Mouse (Mus musculus) liver, embryonic 15.5 days (tissue): Measurements from ENCODE around the gene Emilin1. TPM values are rescaled to one million over a fixed set of nuclear protein-coding genes. Genes with fewer than 3 reads are reported as not detected.

Source experiments
- ATAC-seq: fragments of 200-750 bp; cut with Nextera tagmentation; 2 replicates; pipeline ENCODE4 v1.8.0; 2017; ENCODE audit warnings: moderate number of reproducible peaks, mild to moderate bottlenecking, moderate library complexity; ENCODE audit not compliant: insufficient read depth
- H3K27ac ChIP-seq: fragments of 300-500 bp; sonication (generic); replicated peaks from 2 replicates; pipeline ENCODE4 v1.5.1; 2015; ENCODE audit warnings: mild to moderate bottlenecking, inconsistent platforms
- H3K27me3 ChIP-seq: fragments of 300-500 bp; sonication (generic); 2 replicates; pipeline ENCODE4 v1.6.1; 2015; ENCODE audit warnings: mild to moderate bottlenecking, inconsistent platforms
- H3K36me3 ChIP-seq: fragments of 300-500 bp; sonication (generic); replicated peaks from 2 replicates; pipeline ENCODE4 v1.6.1; 2015; ENCODE audit warnings: moderate library complexity, mild to moderate bottlenecking, inconsistent platforms
- H3K4me1 ChIP-seq: fragments of 300-500 bp; sonication (generic); replicated peaks from 2 replicates; pipeline ENCODE4 v1.6.1; 2015; ENCODE audit warnings: inconsistent platforms
- H3K4me2 ChIP-seq: fragments of 300-500 bp; sonication (generic); 2 replicates; pipeline ENCODE4 v1.6.1; 2015; ENCODE audit warnings: moderate library complexity, mild to moderate bottlenecking, inconsistent platforms
- H3K4me3 ChIP-seq: fragments of 300-500 bp; sonication (generic); replicated peaks from 2 replicates; pipeline ENCODE4 v1.5.1; 2015; ENCODE audit warnings: mild to moderate bottlenecking, inconsistent platforms
- H3K9ac ChIP-seq: fragments of 300-500 bp; sonication (generic); 2 replicates; pipeline ENCODE4 v1.6.1; 2015; ENCODE audit warnings: moderate library complexity, mild to moderate bottlenecking, inconsistent platforms
- H3K9me3 ChIP-seq: fragments of 300-500 bp; sonication (generic); replicated peaks from 2 replicates; pipeline ENCODE4 v1.6.1; 2016; ENCODE audit warnings: inconsistent platforms
- WGBS: fragments of 180-500 bp; shearing (Covaris S2); methylation state at CpG from one replicate; pipeline ENCODE4 v1.1.7; 2015; ENCODE audit warnings: mixed read lengths; ENCODE audit not compliant: insufficient replicate concordance; 5-methylcytosine and 5-hydroxymethylcytosine counted together
- polyA plus RNA-seq: library from polyadenylated mRNA; unstranded; fragments of >200 nt; fragmentation: Nextera tagmentation; extraction: Ambion mirVana; gene quantifications from 2 replicates; pipeline ENCODE4 v1.2.1, GENCODE M21; 2015

Gene Emilin1
- 37.6 and 46.8 TPM in 2 replicates for polyA plus RNA-seq

DNA sequence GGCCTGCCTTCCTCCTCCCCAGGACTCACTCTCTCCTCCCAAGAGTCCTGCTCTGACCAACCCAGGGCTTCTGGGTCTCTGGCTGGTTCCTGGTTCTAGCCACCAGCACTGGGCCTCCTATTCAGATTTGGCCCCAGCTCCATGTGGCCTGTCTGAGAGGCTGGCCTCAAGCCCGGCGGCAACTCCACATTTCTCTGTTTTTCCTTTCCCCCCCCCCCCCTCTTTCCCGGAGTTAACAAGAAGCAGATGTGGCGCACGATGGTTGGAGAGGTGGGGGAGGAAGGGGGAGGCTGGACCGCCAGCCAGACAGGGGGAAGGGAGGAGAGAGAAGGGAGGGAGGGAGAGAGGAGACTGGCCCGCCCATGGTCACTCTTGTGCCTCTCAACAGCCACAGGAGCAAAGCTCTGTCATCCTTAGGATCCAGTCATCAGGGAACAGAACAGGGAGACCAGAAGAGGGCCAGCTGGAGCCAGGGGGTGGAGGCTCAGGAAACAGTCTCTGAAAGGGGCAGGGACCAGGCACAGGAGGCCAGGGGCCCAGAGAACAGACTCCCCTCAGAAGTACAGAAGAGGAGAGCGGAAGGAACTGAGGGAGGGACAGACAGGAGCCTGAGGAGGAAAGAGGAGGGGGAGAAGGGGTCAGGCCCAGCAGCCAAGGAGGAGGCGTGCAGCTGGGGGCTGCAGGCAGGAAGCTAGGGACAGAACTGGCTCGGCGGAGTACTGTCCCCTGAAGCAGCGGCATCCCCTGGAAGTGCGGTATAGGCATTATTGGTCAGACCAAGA lies at the start of gene Emilin1:
TSS of gene Emilin1 (plus strand) at position 343 of the 782 bp plus-strand sequence.
- peak within 1 kb of the TSS; percentile 65 for H3K4me2 ChIP-seq
- peak within 1 kb of the TSS; percentile 77 for H3K27ac ChIP-seq
- 25% methylated on average over 13 of the region's 13 CpGs for WGBS
- peak within 1 kb of the TSS; percentile 45 for H3K4me3 ChIP-seq
- H3K4me1 ChIP-seq = peaks cover 90% of the 10 kb centered on the region
- H3K9me3 ChIP-seq = no peaks in the 10 kb centered on the region
- peak; percentile 41 for ATAC-seq
- H3K27me3 ChIP-seq = no peaks in the 10 kb centered on the region
- H3K36me3 ChIP-seq = peaks cover 15% of the 10 kb centered on the region
- peak within 1 kb of the TSS; percentile 31 for H3K9ac ChIP-seq

DNA sequence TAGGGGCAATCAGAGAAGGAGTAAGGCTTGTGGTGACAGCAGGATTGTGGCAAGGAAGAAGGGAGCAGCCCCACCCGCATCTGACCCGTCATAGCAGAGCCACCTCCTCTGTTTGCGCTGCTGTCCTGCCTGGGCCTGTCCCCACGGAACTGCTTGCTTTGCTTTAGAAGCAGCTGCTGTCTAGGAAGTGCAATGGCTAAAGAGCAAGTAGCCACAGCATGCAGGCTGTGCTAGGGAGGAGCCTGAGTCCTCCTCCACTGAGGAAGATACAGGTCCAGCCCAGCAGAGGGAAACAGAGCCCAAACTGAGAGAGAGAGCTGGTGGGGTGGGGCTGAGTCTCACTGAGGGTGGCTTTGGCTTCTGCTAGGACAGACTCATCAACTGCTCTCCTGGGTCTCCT lies 49.4 kb upstream of the Emilin1 start:
- Histone ChIP-seq H3K27me3 (no peaks in the 10 kb centered on the region), H3K9ac (no peak overlapping the region), H3K36me3 (no peaks in the 10 kb centered on the region), H3K4me3 (no peak overlapping the region), H3K4me2 (no peak overlapping the region), H3K4me1 (peaks cover under 1% of the 10 kb centered on the region), H3K9me3 (no peaks in the 10 kb centered on the region), H3K27ac (no peak overlapping the region)
- WGBS = 35% methylated on average over 4 of the region's 4 CpGs
- 0 out of 2 replicates have a peak, but pooled peaks have one; percentile 26 for ATAC-seq

DNA sequence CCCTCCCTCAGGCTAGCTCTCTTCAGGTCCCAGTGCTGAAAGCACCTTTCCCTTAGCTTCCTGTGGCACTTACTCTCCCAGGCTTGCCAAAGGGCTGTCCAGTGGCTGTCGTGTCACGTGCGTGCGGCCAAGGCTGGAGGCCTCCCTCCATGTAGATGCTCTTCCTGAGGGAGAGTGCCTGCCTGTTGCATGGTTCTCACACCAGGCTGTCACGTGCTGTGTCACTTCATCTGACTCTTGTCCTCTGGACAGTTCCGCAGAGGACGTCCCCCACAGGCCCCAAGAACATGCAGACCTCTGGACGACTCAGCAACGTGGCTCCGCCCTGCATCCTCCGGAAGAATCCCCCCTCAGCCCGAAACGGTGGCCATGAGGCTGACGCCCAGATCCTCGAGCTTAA lies 48.9 kb upstream of the Emilin1 start:
- no peak for ATAC-seq
- Histone ChIP-seq H3K4me1 (peaks cover 5% of the 10 kb centered on the region), H3K36me3 (no peaks in the 10 kb centered on the region), H3K9ac (no peak overlapping the region), H3K9me3 (no peaks in the 10 kb centered on the region), H3K27me3 (no peaks in the 10 kb centered on the region), H3K27ac (no peak overlapping the region), H3K4me2 (no peak overlapping the region), H3K4me3 (no peak overlapping the region)
- WGBS = 37% methylated on average over 15 of the region's 15 CpGs

DNA sequence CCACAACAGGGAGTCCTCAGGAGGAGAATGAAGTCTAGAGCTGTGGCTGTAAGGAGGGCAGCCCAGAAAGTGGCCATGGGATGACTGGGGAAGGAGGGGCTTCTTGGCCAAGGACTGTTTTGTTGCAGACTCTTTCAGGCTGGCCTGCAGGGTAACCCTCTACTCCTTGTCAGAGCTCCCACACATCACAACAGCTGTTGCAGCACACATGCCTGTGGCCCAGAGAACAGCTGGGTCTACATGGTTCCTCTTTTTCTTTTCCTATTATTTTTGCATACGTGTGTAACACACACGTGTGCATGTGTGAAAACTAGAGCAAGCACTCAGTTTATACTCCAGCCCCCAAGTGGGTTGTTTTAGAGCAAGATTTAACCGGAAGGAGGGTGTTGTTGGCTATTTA lies 46.3 kb upstream of the Emilin1 start:
- H3K27ac ChIP-seq = no peak overlapping the region
- WGBS = 36% methylated on average over 3 of the region's 3 CpGs
- H3K36me3 ChIP-seq = peaks cover 9% of the 10 kb centered on the region

DNA sequence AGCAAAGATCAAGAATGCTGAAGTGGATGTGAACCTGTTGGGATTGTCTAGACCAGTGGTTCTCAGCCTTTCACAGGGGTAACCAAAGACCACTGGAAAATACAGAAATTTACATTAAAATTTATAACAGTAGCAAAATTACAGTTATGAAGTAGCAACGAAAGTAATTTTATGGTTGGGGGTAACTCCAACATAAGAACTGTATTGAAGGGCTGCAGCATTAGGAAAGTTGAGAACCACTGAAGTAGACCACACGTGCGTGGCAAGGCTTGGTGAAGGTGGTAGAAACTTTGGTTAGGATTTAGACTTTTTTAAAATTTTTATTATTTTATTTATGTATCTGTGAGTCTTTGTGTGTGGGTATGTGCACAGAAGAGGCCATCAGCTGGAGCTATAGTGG lies 45.5 kb upstream of the Emilin1 start, which contains the start of gene Tmem214:
TSS of gene Tmem214 (plus strand) at position 301 of the 400 bp plus-strand sequence.
- Histone ChIP-seq H3K36me3 (peaks cover 18% of the 10 kb centered on the region), H3K9ac (no peak within 1 kb of the TSS), H3K4me2 (peak within 1 kb of the TSS; percentile 77), H3K27me3 (no peaks in the 10 kb centered on the region), H3K9me3 (no peaks in the 10 kb centered on the region), H3K4me1 (peaks cover 24% of the 10 kb centered on the region), H3K27ac (no peak within 1 kb of the TSS), H3K4me3 (no peak within 1 kb of the TSS; the same call in 1 of the 2 replicates)
- no peak for ATAC-seq
- WGBS = 77% methylated on average over 3 of the region's 3 CpGs

More for the DNA sequence above, 46.3 kb upstream of the Emilin1 start:
- no peak overlapping the region for H3K4me2 ChIP-seq
- H3K27me3 ChIP-seq = no peaks in the 10 kb centered on the region
- H3K9ac ChIP-seq = no peak overlapping the region
- no peak overlapping the region for H3K4me3 ChIP-seq
- H3K9me3 ChIP-seq = no peaks in the 10 kb centered on the region
- no peak for ATAC-seq
- peaks cover 24% of the 10 kb centered on the region for H3K4me1 ChIP-seq

DNA sequence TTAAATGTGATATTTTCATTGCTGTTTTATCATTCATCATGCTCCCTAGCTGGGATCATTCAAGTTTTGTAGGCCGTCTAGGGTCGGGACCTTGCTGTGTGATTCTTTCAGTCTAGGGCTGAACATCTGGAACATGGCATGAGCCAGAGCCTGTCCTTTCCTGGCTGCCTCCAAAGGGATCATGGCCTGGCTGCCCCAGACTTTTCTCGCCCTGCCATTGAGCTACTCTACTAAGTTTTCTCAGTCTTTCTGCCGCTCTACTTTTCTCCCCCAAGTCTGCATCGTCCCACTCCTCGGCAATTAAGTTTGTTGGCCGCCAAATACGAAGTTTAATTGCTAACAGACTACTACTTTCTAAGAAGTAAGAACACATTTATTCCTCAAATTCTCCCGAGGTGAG lies 44.2 kb upstream of the Emilin1 start:
- no peaks in the 10 kb centered on the region for H3K9me3 ChIP-seq
- H3K4me3 ChIP-seq = peak overlapping the region; percentile 92
- H3K27me3 ChIP-seq = no peaks in the 10 kb centered on the region
- H3K4me2 ChIP-seq = peak overlapping the region; percentile 77
- no peak overlapping the region; the same call in 1 of the 2 replicates for H3K27ac ChIP-seq
- H3K36me3 ChIP-seq = peaks cover 31% of the 10 kb centered on the region
- no peak for ATAC-seq
- WGBS = 23% methylated on average over 9 of the region's 9 CpGs
- H3K4me1 ChIP-seq = peaks cover 24% of the 10 kb centered on the region
- peak overlapping the region; percentile 94 for H3K9ac ChIP-seq

DNA sequence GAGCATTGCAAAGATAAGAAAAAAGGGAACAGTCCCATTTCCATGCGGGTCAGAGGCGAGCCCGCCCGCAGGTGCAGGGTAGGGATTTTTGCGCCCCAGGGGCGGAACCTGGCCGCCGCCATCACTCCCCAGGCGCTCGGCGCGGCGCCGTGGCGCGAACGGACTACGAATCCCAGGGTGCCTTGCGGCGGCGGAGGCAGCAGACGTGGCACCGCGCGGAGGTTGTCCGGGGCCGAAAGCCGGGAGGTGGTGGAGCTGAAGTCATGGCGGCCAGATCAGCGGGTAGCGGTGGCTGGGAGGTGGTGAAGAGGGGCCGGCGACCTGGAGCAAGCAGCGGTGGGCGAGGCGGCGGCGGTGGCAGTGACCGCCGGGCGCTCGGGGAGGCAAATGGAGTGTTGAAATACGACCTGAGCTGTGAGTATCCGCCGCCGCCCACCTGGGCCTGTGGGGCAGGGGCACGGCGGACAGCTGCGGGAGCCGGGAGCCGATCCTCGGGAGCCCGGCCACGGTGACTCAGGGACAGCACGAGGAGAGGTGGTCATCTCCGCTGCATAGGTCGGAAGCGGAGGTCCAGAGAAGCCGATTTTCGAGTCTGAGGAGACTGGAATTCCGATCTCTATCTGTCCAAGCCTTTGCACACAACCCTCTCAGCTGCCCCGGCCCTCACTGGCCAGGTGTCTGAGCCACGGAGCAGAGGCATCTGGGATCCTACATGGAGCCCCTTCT lies 43.6 kb upstream of the Emilin1 start:
- no peaks in the 10 kb centered on the region for H3K27me3 ChIP-seq
- H3K4me1 ChIP-seq = peaks cover 24% of the 10 kb centered on the region
- under 1% methylated on average over 63 of the region's 63 CpGs for WGBS
- peak; percentile 94 for ATAC-seq
- H3K36me3 ChIP-seq = peaks cover 36% of the 10 kb centered on the region
- peak overlapping the region; percentile 72 for H3K27ac ChIP-seq
- H3K9me3 ChIP-seq = no peaks in the 10 kb centered on the region
- peak overlapping the region; percentile 92 for H3K4me3 ChIP-seq
- peak overlapping the region; percentile 77 for H3K4me2 ChIP-seq
- peak overlapping the region; percentile 94 for H3K9ac ChIP-seq

DNA sequence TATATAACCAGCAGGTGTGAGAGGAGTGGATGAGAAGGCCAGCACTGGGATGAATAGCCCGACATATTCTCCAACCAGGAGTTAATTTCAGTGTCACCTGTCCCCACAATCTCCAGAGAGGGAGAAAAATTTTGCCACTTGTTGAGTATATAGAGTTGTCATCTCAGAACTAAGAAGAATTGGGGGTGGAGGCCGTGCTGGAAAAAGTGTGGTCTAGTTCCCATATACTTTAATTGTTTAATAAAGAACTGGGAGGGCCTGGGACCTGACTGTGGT lies 43.1 kb upstream of the Emilin1 start:
- Histone ChIP-seq H3K27me3 (no peaks in the 10 kb centered on the region), H3K27ac (peak overlapping the region; percentile 72; the same call in 1 of the 2 replicates), H3K9me3 (no peaks in the 10 kb centered on the region), H3K9ac (peak overlapping the region; percentile 94), H3K4me3 (peak overlapping the region; percentile 92), H3K36me3 (peaks cover 41% of the 10 kb centered on the region), H3K4me1 (peaks cover 24% of the 10 kb centered on the region), H3K4me2 (peak overlapping the region; percentile 77)
- 9% methylated on average over 2 of the region's 2 CpGs for WGBS
- ATAC-seq = no peak

DNA sequence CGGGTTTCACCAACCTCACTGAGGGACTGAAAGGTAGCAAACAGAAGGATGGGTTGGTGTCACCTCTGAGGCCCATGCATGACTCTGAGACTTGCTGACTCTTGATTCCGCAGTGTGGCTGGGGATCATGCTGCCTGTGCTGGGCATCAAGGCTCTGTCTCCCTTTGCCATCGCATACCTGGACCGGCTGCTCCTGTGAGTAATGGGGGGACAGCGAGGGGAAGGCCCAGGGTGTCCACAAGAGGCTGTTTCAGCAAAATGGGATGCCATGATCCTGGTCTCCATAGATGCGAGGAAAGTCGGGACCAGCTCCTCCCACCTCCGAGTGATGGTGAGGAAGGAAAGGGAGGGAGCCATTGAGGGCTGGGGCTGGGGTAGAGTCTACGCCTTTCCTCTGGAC lies 40.6 kb upstream of the Emilin1 start:
- peaks cover 66% of the 10 kb centered on the region for H3K36me3 ChIP-seq
- H3K4me3 ChIP-seq = no peak overlapping the region
- no peak overlapping the region for H3K4me2 ChIP-seq
- no peak for ATAC-seq
- H3K9ac ChIP-seq = no peak overlapping the region
- H3K27me3 ChIP-seq = no peaks in the 10 kb centered on the region
- no peaks in the 10 kb centered on the region for H3K9me3 ChIP-seq
- WGBS = 85% methylated on average over 9 of the region's 9 CpGs
- peaks cover 24% of the 10 kb centered on the region for H3K4me1 ChIP-seq
- H3K27ac ChIP-seq = no peak overlapping the region

DNA sequence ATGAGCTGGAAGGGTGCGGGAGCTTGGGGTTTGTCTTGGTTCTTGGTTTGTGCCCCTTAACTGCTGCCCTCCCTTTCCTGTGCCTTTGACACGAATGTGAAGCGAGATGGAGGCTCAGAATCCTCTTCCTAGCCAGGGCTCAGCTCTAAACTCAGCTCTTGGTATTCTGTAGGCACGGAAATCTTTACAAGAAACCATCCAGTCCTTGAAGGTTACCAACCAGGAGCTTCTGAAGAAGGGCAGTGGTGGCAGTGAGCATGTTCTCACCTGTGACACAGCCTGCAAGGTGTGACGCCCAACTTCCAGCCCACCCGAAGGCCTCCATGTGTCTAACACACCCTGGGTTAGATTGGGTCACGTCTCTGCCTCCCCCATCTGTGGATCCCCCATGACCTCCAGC lies 38.8 kb upstream of the Emilin1 start:
- Histone ChIP-seq H3K4me1 (peaks cover 19% of the 10 kb centered on the region), H3K4me2 (no peak overlapping the region), H3K4me3 (no peak overlapping the region), H3K36me3 (peaks cover 69% of the 10 kb centered on the region), H3K27me3 (no peaks in the 10 kb centered on the region), H3K9ac (no peak overlapping the region), H3K9me3 (no peaks in the 10 kb centered on the region), H3K27ac (no peak overlapping the region)
- 79% methylated on average over 7 of the region's 7 CpGs for WGBS
- ATAC-seq = no peak

DNA sequence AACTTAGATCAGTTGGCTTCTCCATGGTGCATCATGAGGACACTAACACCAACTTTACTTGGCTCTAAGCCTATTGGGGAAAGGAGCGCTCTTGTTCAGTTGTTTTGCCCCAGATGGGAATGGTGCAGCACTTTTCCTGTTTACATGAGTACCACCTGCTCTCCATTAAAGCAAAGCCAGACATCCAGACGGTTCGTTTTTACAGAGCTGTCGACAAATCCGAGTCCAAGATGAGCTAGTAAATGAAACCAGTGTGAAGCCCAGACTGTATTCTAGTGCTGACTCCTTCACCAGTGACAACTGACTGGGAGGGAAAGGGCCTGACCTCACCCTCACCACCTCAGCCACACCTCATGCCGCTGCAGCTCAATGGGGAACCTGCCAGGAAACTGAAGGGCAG lies 34.6 kb upstream of the Emilin1 start:
- Histone ChIP-seq H3K4me1 (no peaks in the 10 kb centered on the region), H3K27ac (no peak overlapping the region), H3K27me3 (no peaks in the 10 kb centered on the region), H3K4me3 (no peak overlapping the region), H3K9me3 (no peaks in the 10 kb centered on the region), H3K36me3 (peaks cover 42% of the 10 kb centered on the region), H3K4me2 (no peak overlapping the region), H3K9ac (no peak overlapping the region)
- WGBS = 54% methylated on average over 6 of the region's 6 CpGs
- ATAC-seq = no peak
